Mouse (Mus musculus): ENCODE results near the gene Gm2012. TPM values are rescaled to one million over a fixed set of nuclear protein-coding genes. Genes with fewer than 3 reads are reported as not detected.
"Not testable (repeated sequence)": the region's sequence is repeated elsewhere in the genome, so short reads cannot be mapped to it uniquely, and the experiment has no call there.

The Gm2012 gene
- polyA plus RNA-seq (2015; fragmentation: Nextera tagmentation; extraction: Ambion mirVana): not detected in 2 replicates

DNA sequence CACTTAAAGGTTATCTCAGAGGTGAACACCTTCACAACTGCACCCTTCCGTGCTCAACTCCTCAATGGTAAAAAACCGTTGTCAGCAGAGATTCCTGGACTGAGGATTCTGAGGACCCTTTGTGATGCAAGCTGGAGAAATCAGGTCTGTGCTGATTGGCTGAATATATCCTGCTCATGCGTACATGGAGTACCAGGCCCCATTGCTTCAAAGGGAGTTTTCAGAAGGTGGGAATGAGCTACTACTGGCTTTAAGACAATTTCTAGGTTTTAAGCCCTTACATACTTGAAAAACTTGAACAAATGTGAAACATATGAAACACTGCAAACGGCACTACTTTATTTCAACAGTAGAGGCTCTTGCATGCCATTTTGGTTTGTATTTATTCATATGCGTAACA is at the start of gene Gm2012:
TSS of gene Gm2012 (minus strand) at position 101 of the 400 bp plus-strand sequence.
- not testable (repeated sequence) for H3K9me3 ChIP-seq (replicated peaks); H3K4me3 ChIP-seq (replicated peaks); ATAC-seq (ENCODE audit: insufficient read depth); H3K9ac ChIP-seq; H3K4me2 ChIP-seq; H3K27me3 ChIP-seq; H3K27ac ChIP-seq (replicated peaks); H3K4me1 ChIP-seq (replicated peaks); H3K36me3 ChIP-seq (replicated peaks)
- WGBS (ENCODE audit: insufficient replicate concordance): 80% methylated on average over 1 of the region's 5 CpGs

DNA sequence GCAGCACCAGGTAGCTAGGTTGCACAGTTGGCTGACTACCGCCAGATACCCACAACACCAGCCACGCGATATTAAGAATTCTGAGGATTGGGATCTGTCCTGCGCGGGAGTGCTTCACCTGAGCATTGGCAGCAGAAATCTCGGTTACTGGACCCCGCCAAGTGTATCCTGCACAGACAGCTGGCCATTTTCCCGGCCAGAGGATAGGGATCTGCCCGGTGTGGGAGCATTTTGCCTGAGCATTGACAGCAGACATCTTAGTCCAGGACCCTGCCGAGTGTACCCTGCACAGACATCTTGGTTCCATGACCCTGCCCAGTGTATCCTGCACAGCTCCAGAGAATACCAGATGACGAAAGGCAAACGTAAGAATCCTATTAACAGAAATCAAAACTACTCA is 72.0 kb downstream of the Gm2012 start:
- H3K4me1 ChIP-seq (replicated peaks); ATAC-seq (ENCODE audit: insufficient read depth); H3K4me3 ChIP-seq (replicated peaks); H3K4me2 ChIP-seq; H3K9ac ChIP-seq; H3K27ac ChIP-seq (replicated peaks); H3K9me3 ChIP-seq (replicated peaks); H3K36me3 ChIP-seq (replicated peaks); H3K27me3 ChIP-seq: not testable (repeated sequence)
- WGBS (ENCODE audit: insufficient replicate concordance): 61% methylated on average over 12 of the region's 12 CpGs

Small RNAs within 50 kb of the gene (microRNA-seq; reads per million reads assigned to microRNA genes)
- gene Gm26302: not detected

Other genes with a start within 250 kb of the Gm2012 start
- gene Gm5168, start 180.3 kb downstream of the Gm2012 start, polyA plus RNA-seq (2015; fragmentation: Nextera tagmentation; extraction: Ambion mirVana): not detected in 2 replicates
- gene Gm2030, start 78.7 kb upstream of the Gm2012 start, polyA plus RNA-seq (2015; fragmentation: Nextera tagmentation; extraction: Ambion mirVana): not detected in 2 replicates

Measured in liver, embryonic 15.5 days (tissue).